Mouse (Mus musculus) ES-E14 (cell line): ENCODE measurements at regions not wholly inside any gene's neighbourhood (a gene's known extent, or its start where the extent isn't known, plus 50 kb on each side); places are given as distances from the start of the nearest gene placed in this dataset.

Experiments
- CHD2 ChIP-seq: IDR thresholded peaks from 2 replicates; pipeline ENCODE4 v1.6.1; 2014; ENCODE audit warnings: mild to moderate bottlenecking, low read depth, low read length, inconsistent platforms
- HCFC1 ChIP-seq: IDR thresholded peaks from 2 replicates; pipeline ENCODE4 v1.6.1; 2012; ENCODE audit warnings: low read length, inconsistent platforms, borderline replicate concordance; ENCODE audit not compliant: insufficient read depth
- MAFK ChIP-seq: IDR thresholded peaks from 2 replicates; pipeline ENCODE4 v1.6.1; 2014; ENCODE audit warnings: mild to moderate bottlenecking, low read depth, low read length, inconsistent platforms; ENCODE audit not compliant: insufficient read depth
- ZC3H11A ChIP-seq: IDR thresholded peaks from 2 replicates; pipeline ENCODE4 v1.6.1; 2012; ENCODE audit warnings: low read depth, mild to moderate bottlenecking, inconsistent platforms, low read length, borderline replicate concordance
- ZNF384 ChIP-seq: IDR thresholded peaks from 2 replicates; pipeline ENCODE4 v1.6.1; 2012; ENCODE audit warnings: low read depth, low read length, inconsistent platforms

DNA sequence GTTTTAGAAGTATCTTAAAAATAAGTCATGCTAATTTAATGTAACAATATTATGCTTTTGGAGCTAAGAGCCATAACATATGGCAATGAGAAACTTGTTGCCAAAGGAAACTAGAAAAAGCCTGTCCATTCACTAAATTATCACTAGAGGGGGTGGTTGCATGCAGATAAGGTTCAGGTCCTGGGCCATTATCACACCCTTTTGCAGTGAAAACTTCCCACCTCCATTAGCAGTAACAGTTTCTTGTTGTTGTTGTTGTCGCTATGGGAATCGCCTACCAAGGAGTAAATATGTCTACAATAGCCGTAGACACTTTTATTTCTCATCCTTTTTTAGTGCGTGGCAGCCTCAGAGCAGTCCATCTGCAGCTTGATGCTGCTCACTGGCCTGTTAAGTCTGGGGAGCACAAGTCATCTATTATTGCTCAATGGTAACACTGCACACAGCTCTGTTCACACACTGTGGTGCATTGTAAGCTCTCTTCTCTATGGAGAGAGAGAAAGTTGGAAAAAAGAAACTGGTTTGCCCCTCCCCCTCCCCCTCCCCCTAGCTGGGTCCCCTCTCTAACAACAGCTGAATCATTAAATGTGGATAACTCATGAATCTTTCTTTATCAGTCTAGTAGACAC lies 1133.0 kb downstream of the Slc22a22 start:
- TF ChIP-seq ZNF384 (no peak), MAFK (no peak), CHD2 (no peak), HCFC1 (no peak), ZC3H11A (peak; percentile 65; the same call in 1 of the 2 replicates)
